In the genomic region with DNA sequence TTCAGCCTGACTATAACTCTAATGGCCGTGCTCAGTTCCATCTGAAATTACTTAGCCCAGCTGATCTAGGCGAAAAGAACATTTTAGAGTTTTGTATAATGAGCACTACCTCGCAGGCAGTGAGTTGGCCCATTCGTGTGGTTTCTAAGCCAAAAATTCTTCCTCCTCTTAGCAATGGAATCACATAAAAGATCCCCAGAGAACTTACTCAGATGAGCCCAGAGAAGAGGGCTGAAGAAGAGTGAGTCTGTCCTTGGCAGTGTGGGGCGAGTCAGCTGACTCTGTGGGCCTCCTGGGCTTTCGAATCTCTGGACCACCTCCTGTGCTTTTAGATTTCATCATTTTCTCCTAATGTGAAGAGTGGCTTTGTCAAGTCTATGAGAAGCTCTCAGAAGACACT, we compare ENCODE assay signal across 14 mouse cellular contexts.
A peak's percentile ranks its signal among the peaks of the same experiment; 100 is the strongest.
DNase-seq lines count a peak whose midpoint lies in the region; ATAC-seq and TF ChIP-seq lines count a peak whose summit lies in the region.
"Had no signal": no experiment of that assay in that cellular context is flagged by ENCODE, and none has a peak within 500 bp of the region (broad histone marks: within the 10 kb centered on the region; RNA-seq: fewer than 3 reads in every experiment).

No protein-coding gene starts in this region.

- TF ChIP-seq POLR2A in heart, adult 2 months (IDR thresholded peaks at IDR 0.05; ENCODE audit: insufficient read depth, low read depth, low read length) = no peak

- H3K27me3 ChIP-seq in heart, adult 2 months (ENCODE audit: control insufficient read depth, insufficient read depth, low read length) = no peaks in the 10 kb centered on the region
- no peaks in the 10 kb centered on the region for H3K27me3 ChIP-seq in heart, embryonic 12.5 days (replicated peaks)
- H3K27me3 ChIP-seq in forebrain, embryonic 12.5 days = no peaks in the 10 kb centered on the region
- H3K27me3 ChIP-seq in midbrain, embryonic 10.5 days (ENCODE audit: low read depth, poor library complexity, severe bottlenecking) = no peaks in the 10 kb centered on the region
- H3K27me3 ChIP-seq: Patski had no signal

- intact Hi-C loops in heart, adult 2 months (cut with DNase I) = no loop called here
- intact Hi-C loops in heart, postnatal 10 days (cut with DNase I) = no loop called here

- no peak overlapping the region for H3K4me3 ChIP-seq in heart, adult 2 months
- no peak overlapping the region for H3K4me3 ChIP-seq in heart, embryonic 12.5 days
- no peak overlapping the region for H3K4me3 ChIP-seq in forebrain, embryonic 12.5 days (replicated peaks)
- no peak overlapping the region for H3K4me3 ChIP-seq in midbrain, embryonic 10.5 days
- H3K4me3 ChIP-seq: hindbrain, embryonic 10.5 days had no signal

- H3K36me3 ChIP-seq in heart, adult 2 months (ENCODE audit: control insufficient read depth, insufficient read depth, low read length) = no peaks in the 10 kb centered on the region
- no peaks in the 10 kb centered on the region for H3K36me3 ChIP-seq in heart, embryonic 12.5 days
- no peaks in the 10 kb centered on the region for H3K36me3 ChIP-seq in forebrain, embryonic 12.5 days (replicated peaks)
- H3K36me3 ChIP-seq in midbrain, embryonic 10.5 days = no peaks in the 10 kb centered on the region
- H3K36me3 ChIP-seq: hindbrain, embryonic 10.5 days had no signal

- peak; percentile 45 to 47 for DNase-seq in heart, adult 2 months
- peak; percentile 54 for DNase-seq in urinary bladder, postnatal 14 days (ENCODE audit: low spot score)
- no peak for DNase-seq in urinary bladder, postnatal 10 days (ENCODE audit: low spot score)
- peak; percentile 57 to 60 for DNase-seq in heart, postnatal 10 days
- DNase-seq in kidney, adult 8-10 months = no peak
- no peak for DNase-seq in midbrain, embryonic 10.5 days (ENCODE audit: low spot score)
- DNase-seq: adrenal gland, postnatal 36 days; cerebellum, adult 2 months; kidney, adult 11 months had no signal

- no peaks in the 10 kb centered on the region for H3K4me1 ChIP-seq in heart, adult 2 months (ENCODE audit: control insufficient read depth, insufficient read depth, low read length)
- no peaks in the 10 kb centered on the region for H3K4me1 ChIP-seq in heart, embryonic 12.5 days (replicated peaks)
- no peaks in the 10 kb centered on the region for H3K4me1 ChIP-seq in forebrain, embryonic 12.5 days
- H3K4me1 ChIP-seq in midbrain, embryonic 10.5 days = no peaks in the 10 kb centered on the region

- no peak overlapping the region for H3K4me2 ChIP-seq in heart, embryonic 12.5 days
- H3K4me2 ChIP-seq in forebrain, embryonic 12.5 days = no peak overlapping the region

- H3K79me2 ChIP-seq in heart, adult 2 months (replicated peaks; ENCODE audit: control insufficient read depth, insufficient read depth, low read length) = no peaks in the 10 kb centered on the region

- no peak for ATAC-seq in heart, embryonic 12.5 days (ENCODE audit: insufficient number of reproducible peaks, low FRiP score)
- ATAC-seq in forebrain, embryonic 12.5 days (ENCODE audit: low FRiP score) = no peak
- ATAC-seq: forebrain, embryonic 14.5 days; Patski had no signal

- TF ChIP-seq EP300 in heart, adult 2 months (IDR thresholded peaks at IDR 0.05; ENCODE audit: insufficient read depth, low read depth, low read length) = no peak

- H3K9ac ChIP-seq in heart, adult 2 months (ENCODE audit: low read depth, low read length) = no peak overlapping the region
- no peak overlapping the region for H3K9ac ChIP-seq in heart, embryonic 12.5 days
- no peak overlapping the region for H3K9ac ChIP-seq in forebrain, embryonic 12.5 days

- no peak overlapping the region for H3K27ac ChIP-seq in heart, adult 2 months
- H3K27ac ChIP-seq in heart, embryonic 12.5 days (ENCODE audit: poor library complexity, severe bottlenecking) = no peak overlapping the region
- no peak overlapping the region for H3K27ac ChIP-seq in forebrain, embryonic 12.5 days
- H3K27ac ChIP-seq in midbrain, embryonic 10.5 days (replicated peaks) = no peak overlapping the region
- H3K27ac ChIP-seq: hindbrain, embryonic 10.5 days had no signal

- no peak for TF ChIP-seq CTCF in heart, adult 2 months (IDR thresholded peaks at IDR 0.05)

- H3K9me3 ChIP-seq in heart, embryonic 12.5 days (replicated peaks) = no peaks in the 10 kb centered on the region
- H3K9me3 ChIP-seq in forebrain, embryonic 12.5 days = no peaks in the 10 kb centered on the region
- no peaks in the 10 kb centered on the region for H3K9me3 ChIP-seq in midbrain, embryonic 10.5 days (replicated peaks)
- H3K9me3 ChIP-seq: hindbrain, embryonic 10.5 days had no signal

- 66% methylated on average over 6 of the region's 6 CpGs for WGBS in heart, adult 2 months
- 82% methylated on average over 6 of the region's 6 CpGs for WGBS in heart, embryonic 12.5 days
- WGBS in forebrain, embryonic 12.5 days = 90% methylated on average over 6 of the region's 6 CpGs
- 88% methylated on average over 6 of the region's 6 CpGs for WGBS in midbrain, embryonic 10.5 days

Comparison
In these comparisons a context has a peak if more than half of its experiments do, and no peak if none do; other contexts are left out.
1. DNase-seq: peak in heart, adult 2 months (2 of 2), urinary bladder, postnatal 14 days (single experiment) and heart, postnatal 10 days (2 of 2); none in urinary bladder, postnatal 10 days (single experiment), kidney, adult 8-10 months (0 of 2) and midbrain, embryonic 10.5 days (single experiment).